Mouse (Mus musculus): Measurements from ENCODE around the gene Defb25.

Gene Defb25

GRCm38 (mm10) chr2:152626774-152627591 is 4.1 kb upstream of the Defb25 start, which contains the start of gene Rem1:
TSS of gene Rem1 (plus strand) at chr2:152626951.
- DNase-seq (ENCODE audit: low read depth): no peak

- no peak for DNase-seq (ENCODE audit: low read depth)
Measured at GRCm38 (mm10) chr2:152625256-152625655, 2.4 kb upstream of the Defb25 start.

GRCm38 (mm10) chr2:152624566-152624965 is 1.7 kb upstream of the Defb25 start:
- no peak for DNase-seq (ENCODE audit: low read depth)

- no peak for DNase-seq (ENCODE audit: low read depth)
Measured at GRCm38 (mm10) chr2:152622151-152622550, 702 bp downstream of the Defb25 start.

- peak; percentile 19 for DNase-seq (ENCODE audit: low read depth)
Measured at GRCm38 (mm10) chr2:152620367-152621134, 2.3 kb downstream of the Defb25 start.

GRCm38 (mm10) chr2:152617374-152617773 is 5.5 kb downstream of the Defb25 start:
- peak; percentile 63 for DNase-seq (ENCODE audit: low read depth)

GRCm38 (mm10) chr2:152616470-152616869 is 6.4 kb downstream of the Defb25 start:
- no peak for DNase-seq (ENCODE audit: low read depth)

GRCm38 (mm10) chr2:152615563-152615962 is 7.3 kb downstream of the Defb25 start:
- DNase-seq (ENCODE audit: low read depth): peak; percentile 83

- DNase-seq (ENCODE audit: low read depth): no peak
Measured at GRCm38 (mm10) chr2:152612193-152612592, 10.7 kb downstream of the Defb25 start.

GRCm38 (mm10) chr2:152608719-152609118 is 14.1 kb downstream of the Defb25 start:
- DNase-seq (ENCODE audit: low read depth): no peak

- no peak for DNase-seq (ENCODE audit: low read depth)
Measured at GRCm38 (mm10) chr2:152607746-152608145, 15.1 kb downstream of the Defb25 start.

- peak; percentile 37 for DNase-seq (ENCODE audit: low read depth)
Measured at GRCm38 (mm10) chr2:152604057-152604456, 18.8 kb downstream of the Defb25 start, which contains the start of gene Defb36. TSS of gene Defb36 (plus strand) at chr2:152604327.

GRCm38 (mm10) chr2:152601275-152601960 is 21.4 kb downstream of the Defb25 start:
- DNase-seq (ENCODE audit: low read depth): peak; percentile 80

- DNase-seq (ENCODE audit: low read depth): no peak
Measured at GRCm38 (mm10) chr2:152600076-152600475, 22.8 kb downstream of the Defb25 start.

- DNase-seq (ENCODE audit: low read depth): no peak
Measured at GRCm38 (mm10) chr2:152599299-152599698, 23.6 kb downstream of the Defb25 start, which contains the start of gene Defb45. TSS of gene Defb45 (minus strand) at chr2:152599399.

GRCm38 (mm10) chr2:152589021-152589420 is 33.8 kb downstream of the Defb25 start:
- DNase-seq (ENCODE audit: low read depth): no peak

- DNase-seq (ENCODE audit: low read depth): no peak
Measured at GRCm38 (mm10) chr2:152588450-152588849, 34.4 kb downstream of the Defb25 start.

- DNase-seq (ENCODE audit: low read depth): peak; percentile 39
Measured at GRCm38 (mm10) chr2:152586926-152587560, 35.8 kb downstream of the Defb25 start.

- DNase-seq (ENCODE audit: low read depth): no peak
Measured at GRCm38 (mm10) chr2:152580612-152581011, 42.2 kb downstream of the Defb25 start.

GRCm38 (mm10) chr2:152580107-152580506 is 42.7 kb downstream of the Defb25 start, which contains the start of gene Defb19:
TSS of gene Defb19 (minus strand) at chr2:152580312.
- no peak for DNase-seq (ENCODE audit: low read depth)

- no peak for DNase-seq (ENCODE audit: low read depth)
Measured at GRCm38 (mm10) chr2:152573484-152573883, 49.4 kb downstream of the Defb25 start.

Measured in 416B (cell line).